Mouse (Mus musculus): ENCODE data around the gene Hus1b. TPM values are rescaled to one million over a fixed set of nuclear protein-coding genes. Genes with fewer than 3 reads are reported as not detected.

Hus1b gene
- polyA plus RNA-seq, 1 experiment = 0.58 TPM

DNA sequence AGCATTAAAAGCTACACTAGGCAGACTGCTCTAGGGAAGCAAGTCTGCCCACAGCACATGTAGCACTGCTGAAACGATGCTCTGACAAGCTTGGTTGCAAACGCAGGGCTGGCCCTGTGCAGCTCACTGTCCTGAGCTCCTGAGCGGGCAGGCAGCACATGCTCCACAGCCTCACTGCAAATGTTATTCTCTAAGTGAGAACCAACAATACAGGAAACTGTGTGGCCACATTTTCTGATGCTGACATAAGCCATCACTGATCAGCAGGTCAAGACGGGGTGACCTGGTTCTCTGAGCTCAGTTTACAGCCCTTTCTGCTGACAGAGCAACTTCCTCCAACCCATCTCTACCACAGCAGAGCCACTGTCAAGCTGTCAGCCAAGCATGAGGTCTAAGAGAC lies 34.5 kb downstream of the Hus1b start:
- Histone ChIP-seq H3K27ac (ENCODE audit: insufficient read depth, low read length) (no peak overlapping the region), H3K4me3 (ENCODE audit: insufficient read depth, low read length) (no peak overlapping the region), H3K4me1 (ENCODE audit: control insufficient read depth, insufficient read depth, low read length) (no peaks in the 10 kb centered on the region)
- TF ChIP-seq POLR2A (IDR thresholded peaks at IDR 0.05; ENCODE audit: low read depth, low read length) = no peak
- TF ChIP-seq CTCF (IDR thresholded peaks at IDR 0.05; ENCODE audit: borderline replicate concordance, insufficient read depth, low read length) = no peak

DNA sequence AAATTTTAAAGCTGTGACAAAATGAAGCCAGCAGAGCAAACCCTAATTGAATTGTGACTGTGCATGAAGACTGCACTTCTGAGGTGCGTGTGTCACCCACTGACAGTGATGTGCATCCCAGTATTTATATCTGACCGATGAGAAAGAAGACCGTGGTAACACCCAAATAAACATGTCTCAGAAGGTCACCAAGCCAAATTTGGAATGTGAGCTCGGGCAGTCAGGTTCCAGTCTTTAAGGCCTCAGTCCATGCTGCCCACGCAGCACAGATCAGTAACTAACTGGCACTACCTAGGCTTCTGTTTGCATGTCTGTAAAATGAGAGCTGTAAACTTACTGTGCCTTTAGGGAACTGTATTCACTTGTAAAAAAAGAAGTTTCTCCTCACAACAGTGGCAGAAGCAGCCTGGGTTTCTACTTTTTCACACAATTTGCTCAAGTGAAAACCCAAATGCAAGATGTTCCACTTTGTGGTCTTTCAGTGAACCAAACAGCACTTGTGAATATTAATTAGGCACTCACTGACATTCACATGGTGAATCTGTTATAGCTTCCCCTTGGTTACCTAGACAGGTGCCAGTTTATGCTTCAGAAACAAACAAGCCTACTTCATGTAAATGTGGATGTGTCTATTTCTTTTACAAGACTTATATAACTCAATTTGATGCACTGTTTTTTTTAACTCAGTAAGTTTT lies 35.5 kb downstream of the Hus1b start:
- Histone ChIP-seq H3K27ac (ENCODE audit: insufficient read depth, low read length) (no peak overlapping the region), H3K4me3 (ENCODE audit: insufficient read depth, low read length) (no peak overlapping the region), H3K4me1 (ENCODE audit: control insufficient read depth, insufficient read depth, low read length) (no peaks in the 10 kb centered on the region)
- TF ChIP-seq CTCF (IDR thresholded peaks at IDR 0.05; ENCODE audit: borderline replicate concordance, insufficient read depth, low read length) (no peak), POLR2A (IDR thresholded peaks at IDR 0.05; ENCODE audit: low read depth, low read length) (no peak)

DNA sequence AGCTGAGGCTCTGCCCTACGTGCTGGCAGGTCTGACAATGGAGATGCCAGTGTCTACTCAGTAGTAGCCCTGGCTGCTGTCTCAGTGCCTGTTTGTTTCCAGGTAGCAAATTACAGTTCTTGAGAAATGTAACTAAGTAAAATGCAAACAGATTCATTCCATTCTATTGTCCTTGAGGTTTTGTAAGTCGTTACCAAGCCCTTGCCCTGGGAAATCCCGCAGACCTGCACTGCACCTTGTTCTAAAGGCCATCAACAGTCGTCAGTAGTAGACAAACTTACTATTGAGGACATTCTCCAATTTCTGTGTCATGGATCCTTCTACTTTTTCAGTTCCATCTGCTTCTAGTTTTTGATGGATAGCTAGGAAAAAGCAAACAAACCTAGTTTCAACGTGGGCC lies 36.7 kb downstream of the Hus1b start:
- Histone ChIP-seq H3K27ac (ENCODE audit: insufficient read depth, low read length) (no peak overlapping the region), H3K4me1 (ENCODE audit: control insufficient read depth, insufficient read depth, low read length) (no peaks in the 10 kb centered on the region), H3K4me3 (ENCODE audit: insufficient read depth, low read length) (no peak overlapping the region)
- TF ChIP-seq POLR2A (IDR thresholded peaks at IDR 0.05; ENCODE audit: low read depth, low read length) = no peak
- TF ChIP-seq CTCF (IDR thresholded peaks at IDR 0.05; ENCODE audit: borderline replicate concordance, insufficient read depth, low read length) = no peak

DNA sequence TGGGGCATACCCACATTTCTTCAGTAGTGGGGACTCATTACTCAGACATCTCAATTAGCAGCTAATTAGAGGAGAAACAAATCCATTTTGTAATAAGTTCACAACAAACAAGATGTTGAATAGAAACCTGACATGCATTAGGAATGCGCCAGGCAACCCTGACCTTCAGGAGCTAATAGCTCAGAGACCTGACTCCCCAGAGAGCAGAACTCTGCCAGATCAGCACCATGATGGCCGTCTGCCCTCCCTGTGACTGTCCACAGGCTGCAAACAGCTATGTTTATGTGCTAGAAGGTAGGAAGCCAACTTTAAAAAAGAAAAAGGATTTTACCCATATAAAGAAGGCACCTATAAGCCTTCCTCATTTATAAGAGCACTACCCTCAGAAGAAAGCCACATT lies 45.3 kb downstream of the Hus1b start:
- Histone ChIP-seq H3K4me1 (ENCODE audit: control insufficient read depth, insufficient read depth, low read length) (no peaks in the 10 kb centered on the region), H3K27ac (ENCODE audit: insufficient read depth, low read length) (no peak overlapping the region), H3K4me3 (ENCODE audit: insufficient read depth, low read length) (no peak overlapping the region)
- TF ChIP-seq CTCF (IDR thresholded peaks at IDR 0.05; ENCODE audit: borderline replicate concordance, insufficient read depth, low read length) (no peak), POLR2A (IDR thresholded peaks at IDR 0.05; ENCODE audit: low read depth, low read length) (no peak)

DNA sequence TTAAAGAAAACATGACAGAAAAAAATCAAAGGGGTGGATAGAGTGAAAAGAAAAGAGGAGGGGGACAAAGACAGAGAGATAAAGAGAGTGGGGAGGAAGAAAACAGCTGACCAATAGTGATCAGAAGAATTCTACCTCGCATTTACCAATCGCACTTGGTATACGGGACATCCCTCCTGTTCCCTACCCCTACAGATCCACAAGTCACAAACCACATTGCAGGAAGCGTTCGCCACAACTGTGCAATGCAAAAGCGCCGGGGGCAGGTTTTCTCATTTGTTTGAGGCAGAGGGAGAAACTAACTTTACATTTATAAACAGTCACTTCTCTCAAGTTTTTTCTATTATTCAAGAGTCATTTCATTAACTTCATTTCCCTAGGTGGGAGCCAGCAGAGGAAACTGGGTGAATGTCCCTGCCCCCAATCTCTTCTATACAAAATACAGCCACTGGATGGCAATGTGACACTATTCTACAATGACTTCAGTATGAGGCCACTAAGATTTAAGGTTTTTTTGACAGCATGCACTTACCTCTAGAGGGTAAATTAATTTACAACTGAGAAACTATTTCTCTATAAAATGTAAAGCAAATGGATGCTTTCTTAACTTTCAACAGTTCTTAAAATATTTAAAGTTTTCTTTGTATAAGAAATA lies 46.0 kb downstream of the Hus1b start:
- Histone ChIP-seq H3K27ac (ENCODE audit: insufficient read depth, low read length) (no peak overlapping the region), H3K4me1 (ENCODE audit: control insufficient read depth, insufficient read depth, low read length) (no peaks in the 10 kb centered on the region), H3K4me3 (ENCODE audit: insufficient read depth, low read length) (no peak overlapping the region)
- TF ChIP-seq POLR2A (IDR thresholded peaks at IDR 0.05; ENCODE audit: low read depth, low read length) = no peak
- no peak for TF ChIP-seq CTCF (IDR thresholded peaks at IDR 0.05; ENCODE audit: borderline replicate concordance, insufficient read depth, low read length)

Other genes with a start within 250 kb of the Hus1b start
- gene Irf4, start 198.5 kb downstream of the Hus1b start, polyA plus RNA-seq (2011; ENCODE audit: insufficient read length, low read depth, missing spikeins) = not detected in 2 replicates
- gene Exoc2, start 26.3 kb upstream of the Hus1b start, polyA plus RNA-seq (2011; ENCODE audit: insufficient read length, low read depth, missing spikeins) = 37.1 and 38.4 TPM in 2 replicates
- not detected in 2 replicates for gene Gm5447, start 26.4 kb upstream of the Hus1b start, polyA plus RNA-seq (2011; ENCODE audit: insufficient read length, low read depth, missing spikeins)

Measured in embryonic fibroblast, embryonic 13.5 days (primary cell).